Mouse (Mus musculus): ENCODE data around the gene Itpkb. TPM values are rescaled to one million over a fixed set of nuclear protein-coding genes. Genes with fewer than 3 reads are reported as not detected.

The Itpkb gene
- polyA plus RNA-seq, 1 experiment from 2014 or later: 2.2 TPM

- Histone ChIP-seq H3K4me1 (peaks cover 45% of the 10 kb centered on the region), H3K27ac (replicated peaks) (peak overlapping the region; percentile 71; the same call in 1 of the 2 replicates), H3K36me3 (no peaks in the 10 kb centered on the region), H3K9me3 (replicated peaks) (no peaks in the 10 kb centered on the region), H3K27me3 (ENCODE audit: low read depth, poor library complexity, severe bottlenecking) (no peaks in the 10 kb centered on the region), H3K4me3 (no peak overlapping the region)
- WGBS: 87% methylated on average over 18 of the region's 18 CpGs
- DNase-seq (ENCODE audit: low spot score): no peak
Observed at GRCm38 (mm10) chr1:180407727-180408719, 77.7 kb downstream of the Itpkb start.

DNA sequence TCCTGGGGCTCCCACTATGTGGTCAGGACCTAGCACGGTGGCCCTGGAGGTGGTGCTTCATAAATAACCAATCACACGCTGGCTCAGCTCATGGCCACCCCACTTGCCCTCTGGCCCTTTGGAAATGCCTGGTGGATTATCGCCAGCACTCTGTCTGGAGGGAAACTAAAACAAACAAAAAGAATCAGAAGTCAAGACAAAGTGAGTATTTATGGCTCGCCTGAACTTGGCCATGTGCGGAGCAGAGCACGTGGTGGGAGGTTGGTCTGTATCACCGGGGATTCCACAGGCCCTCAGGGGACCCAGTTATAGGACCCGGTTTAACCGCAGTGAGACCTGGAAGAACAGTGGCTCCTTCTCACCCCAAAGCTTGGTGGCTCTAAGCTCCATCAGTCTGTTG lies 78.5 kb downstream of the Itpkb start:
- peaks cover 43% of the 10 kb centered on the region for H3K4me1 ChIP-seq

GRCm38 (mm10) chr1:180409771-180410170 lies 79.5 kb downstream of the Itpkb start:
- no peaks in the 10 kb centered on the region for H3K36me3 ChIP-seq
- no peaks in the 10 kb centered on the region for H3K9me3 ChIP-seq (replicated peaks)
- peaks cover 3% of the 10 kb centered on the region; the same call in 1 of the 2 replicates for H3K27me3 ChIP-seq (ENCODE audit: low read depth, poor library complexity, severe bottlenecking)
- no peak overlapping the region for H3K27ac ChIP-seq (replicated peaks)
- peaks cover 34% of the 10 kb centered on the region for H3K4me1 ChIP-seq
- H3K4me3 ChIP-seq: no peak overlapping the region
- WGBS: 73% methylated on average over 5 of the region's 5 CpGs
- no peak for DNase-seq (ENCODE audit: low spot score)

More for the DNA sequence above, 78.5 kb downstream of the Itpkb start:
- Histone ChIP-seq H3K4me3 (no peak overlapping the region), H3K27me3 (ENCODE audit: low read depth, poor library complexity, severe bottlenecking) (peaks cover 3% of the 10 kb centered on the region; the same call in 1 of the 2 replicates), H3K27ac (replicated peaks) (no peak overlapping the region), H3K36me3 (no peaks in the 10 kb centered on the region), H3K9me3 (replicated peaks) (no peaks in the 10 kb centered on the region)
- DNase-seq (ENCODE audit: low spot score): no peak
- 68% methylated on average over 9 of the region's 9 CpGs for WGBS

DNA sequence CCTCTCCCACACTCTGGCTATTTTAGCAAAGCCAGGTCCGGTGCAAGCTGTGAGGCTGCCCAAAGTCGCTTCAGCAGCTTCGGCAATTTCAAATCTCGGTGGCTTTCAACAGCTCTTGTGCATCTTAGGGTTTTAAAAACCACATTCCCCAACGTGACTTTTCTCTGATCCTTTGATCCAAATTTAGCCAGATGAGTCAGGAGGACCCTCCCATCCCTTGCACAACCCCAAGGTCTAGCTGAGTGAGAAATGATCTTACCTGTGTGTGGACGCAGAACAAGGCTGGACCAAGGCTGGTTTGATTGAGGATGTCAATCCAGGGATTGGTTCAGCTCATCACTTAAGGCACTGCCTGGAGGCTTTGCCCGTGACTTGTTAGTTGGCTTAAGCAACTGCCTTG lies 80.0 kb downstream of the Itpkb start:
- Histone ChIP-seq H3K36me3 (no peaks in the 10 kb centered on the region), H3K9me3 (replicated peaks) (no peaks in the 10 kb centered on the region), H3K27me3 (ENCODE audit: low read depth, poor library complexity, severe bottlenecking) (peaks cover 3% of the 10 kb centered on the region; the same call in 1 of the 2 replicates), H3K27ac (replicated peaks) (no peak overlapping the region), H3K4me3 (no peak overlapping the region), H3K4me1 (peaks cover 32% of the 10 kb centered on the region)
- WGBS: 79% methylated on average over 7 of the region's 7 CpGs
- DNase-seq (ENCODE audit: low spot score): no peak

DNA sequence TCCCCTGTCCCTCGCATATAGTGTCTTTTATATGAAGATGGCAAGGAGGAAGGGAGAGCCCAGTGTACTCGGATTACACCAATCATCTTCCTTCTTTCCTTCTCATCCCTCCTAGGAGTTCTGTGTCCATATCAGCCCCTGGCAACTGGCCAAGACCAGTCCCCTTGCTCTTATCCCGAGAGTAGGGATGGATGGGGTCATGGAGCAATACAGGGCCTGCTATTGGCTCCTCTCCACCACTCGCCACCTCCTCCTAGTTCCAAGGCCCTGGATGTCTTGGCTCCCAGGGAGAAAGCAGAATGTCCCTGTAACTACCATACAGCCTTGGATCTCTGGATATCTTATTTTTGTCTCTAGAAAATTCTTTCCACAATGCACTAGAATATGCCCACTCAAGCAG lies 84.8 kb downstream of the Itpkb start:
- H3K9me3 ChIP-seq (replicated peaks): no peaks in the 10 kb centered on the region
- H3K36me3 ChIP-seq: peaks cover 4% of the 10 kb centered on the region; the same call in 1 of the 2 replicates
- peaks cover 7% of the 10 kb centered on the region for H3K4me1 ChIP-seq
- H3K27me3 ChIP-seq (ENCODE audit: low read depth, poor library complexity, severe bottlenecking): peaks cover 3% of the 10 kb centered on the region
- H3K4me3 ChIP-seq: no peak overlapping the region
- no peak overlapping the region for H3K27ac ChIP-seq (replicated peaks)
- 66% methylated on average over 4 of the region's 4 CpGs for WGBS
- no peak for DNase-seq (ENCODE audit: low spot score)

DNA sequence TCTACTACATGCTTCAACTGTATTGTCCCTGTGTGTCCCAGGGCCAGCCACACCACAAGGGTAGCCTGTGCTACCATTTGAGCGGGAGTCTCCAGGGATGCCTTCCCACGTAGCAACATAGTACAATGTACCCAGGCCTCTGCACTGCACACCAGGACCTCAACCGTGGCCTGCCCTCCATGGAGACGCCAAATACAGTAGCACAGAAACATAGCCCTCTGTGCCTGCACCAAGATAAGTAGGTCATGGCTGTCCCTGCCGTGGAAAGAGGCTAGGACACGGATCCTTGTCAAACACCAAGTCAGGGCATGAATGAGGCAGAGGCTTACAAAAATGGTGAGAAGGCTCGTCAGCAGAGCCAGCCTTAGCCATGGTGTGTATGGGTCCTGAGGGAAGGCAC lies 85.6 kb downstream of the Itpkb start:
- Histone ChIP-seq H3K4me3 (no peak overlapping the region), H3K27ac (replicated peaks) (no peak overlapping the region), H3K9me3 (replicated peaks) (no peaks in the 10 kb centered on the region), H3K27me3 (ENCODE audit: low read depth, poor library complexity, severe bottlenecking) (peaks cover 3% of the 10 kb centered on the region), H3K4me1 (peaks cover 15% of the 10 kb centered on the region), H3K36me3 (peaks cover 4% of the 10 kb centered on the region; the same call in 1 of the 2 replicates)
- no peak for DNase-seq (ENCODE audit: low spot score)
- 84% methylated on average over 7 of the region's 7 CpGs for WGBS

GRCm38 (mm10) chr1:180417118-180417517 lies 86.8 kb downstream of the Itpkb start:
- no peak overlapping the region for H3K4me3 ChIP-seq
- DNase-seq (ENCODE audit: low spot score): no peak
- WGBS: 62% methylated on average over 2 of the region's 2 CpGs
- peaks cover 28% of the 10 kb centered on the region for H3K4me1 ChIP-seq
- H3K36me3 ChIP-seq: peaks cover 4% of the 10 kb centered on the region; the same call in 1 of the 2 replicates
- no peak overlapping the region for H3K27ac ChIP-seq (replicated peaks)
- peaks cover 8% of the 10 kb centered on the region for H3K27me3 ChIP-seq (ENCODE audit: low read depth, poor library complexity, severe bottlenecking)
- H3K9me3 ChIP-seq (replicated peaks): no peaks in the 10 kb centered on the region

GRCm38 (mm10) chr1:180419059-180419458 lies 88.8 kb downstream of the Itpkb start:
- H3K9me3 ChIP-seq (replicated peaks): no peaks in the 10 kb centered on the region
- no peak overlapping the region for H3K27ac ChIP-seq (replicated peaks)
- no peak for DNase-seq (ENCODE audit: low spot score)
- H3K36me3 ChIP-seq: peaks cover 4% of the 10 kb centered on the region; the same call in 1 of the 2 replicates
- H3K4me1 ChIP-seq: peaks cover 42% of the 10 kb centered on the region
- WGBS: 92% methylated on average over 2 of the region's 2 CpGs
- H3K27me3 ChIP-seq (ENCODE audit: low read depth, poor library complexity, severe bottlenecking): peaks cover 5% of the 10 kb centered on the region
- H3K4me3 ChIP-seq: no peak overlapping the region

DNA sequence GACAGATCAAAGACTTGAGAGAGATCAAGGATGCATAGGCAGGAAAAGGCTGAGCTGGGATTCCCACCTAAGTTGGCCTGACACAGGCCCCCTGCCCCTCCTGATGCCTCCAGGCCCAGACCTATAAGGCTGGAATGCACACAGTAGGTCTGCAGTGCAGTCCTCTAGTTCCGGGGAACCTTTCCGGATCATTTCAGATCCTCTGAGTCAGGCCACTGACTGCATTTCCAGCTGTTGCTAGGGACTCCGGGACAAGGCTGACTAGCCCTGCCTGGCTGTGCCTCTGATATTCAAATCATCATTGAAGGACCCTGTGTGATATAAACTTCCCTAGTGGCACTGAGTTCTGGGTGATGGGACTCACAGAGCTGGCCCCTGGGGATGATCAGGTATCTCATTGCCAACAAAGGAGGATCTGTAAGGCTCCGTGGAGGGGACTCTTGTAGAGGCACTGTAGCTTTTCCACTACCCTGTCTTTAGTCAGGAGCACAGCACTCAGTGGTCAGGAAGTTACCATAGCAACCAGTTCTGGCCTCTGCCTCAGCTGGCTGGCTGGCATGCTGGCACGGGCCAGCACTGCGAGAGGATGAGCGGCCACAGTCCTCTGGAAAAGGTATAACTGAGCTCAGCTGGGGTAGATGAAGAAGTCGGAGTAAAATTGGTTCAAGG lies 90.3 kb downstream of the Itpkb start:
- Histone ChIP-seq H3K4me1 (peaks cover 43% of the 10 kb centered on the region), H3K27ac (replicated peaks) (no peak overlapping the region), H3K36me3 (peaks cover 4% of the 10 kb centered on the region; the same call in 1 of the 2 replicates), H3K9me3 (replicated peaks) (no peaks in the 10 kb centered on the region), H3K27me3 (ENCODE audit: low read depth, poor library complexity, severe bottlenecking) (peaks cover 5% of the 10 kb centered on the region), H3K4me3 (no peak overlapping the region)
- DNase-seq (ENCODE audit: low spot score): peak; percentile 49
- WGBS: 35% methylated on average over 8 of the region's 8 CpGs

DNA sequence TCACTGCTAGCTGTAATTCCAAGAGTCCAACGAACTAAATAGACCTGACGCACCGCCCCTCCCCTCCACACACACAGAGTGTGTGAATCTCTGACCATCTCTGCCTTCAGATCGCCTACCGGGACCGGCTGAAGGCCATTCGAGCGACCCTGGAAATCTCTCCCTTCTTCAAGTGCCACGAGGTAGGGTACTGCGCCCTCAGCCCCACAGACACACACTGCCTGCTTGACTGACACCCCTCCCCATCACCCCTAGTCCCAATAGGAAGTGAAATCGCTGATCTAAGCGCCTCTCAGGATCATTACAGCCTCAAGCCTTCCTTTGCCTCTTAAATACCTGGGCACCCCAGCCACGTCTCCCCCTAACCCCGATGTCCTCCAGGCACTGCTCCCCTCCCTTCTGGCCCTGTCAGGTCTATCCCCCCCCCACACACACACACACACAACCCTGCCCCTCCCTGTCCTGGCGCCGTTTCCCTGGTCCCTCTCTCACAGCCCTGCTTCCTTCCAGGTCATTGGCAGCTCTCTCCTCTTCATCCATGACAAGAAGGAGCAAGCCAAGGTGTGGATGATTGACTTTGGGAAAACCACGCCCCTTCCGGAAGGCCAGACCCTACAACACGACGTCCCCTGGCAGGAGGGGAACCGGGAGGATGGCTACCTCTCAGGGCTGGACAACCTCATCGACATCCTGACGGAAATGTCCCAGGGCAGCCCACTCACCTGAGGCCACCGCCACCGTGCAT lies 91.1 kb downstream of the Itpkb start:
- 61% methylated on average over 25 of the region's 25 CpGs for WGBS
- peaks cover 5% of the 10 kb centered on the region for H3K27me3 ChIP-seq (ENCODE audit: low read depth, poor library complexity, severe bottlenecking)
- H3K36me3 ChIP-seq: peaks cover 4% of the 10 kb centered on the region; the same call in 1 of the 2 replicates
- DNase-seq (ENCODE audit: low spot score): no peak
- H3K4me1 ChIP-seq: peaks cover 43% of the 10 kb centered on the region
- no peaks in the 10 kb centered on the region for H3K9me3 ChIP-seq (replicated peaks)
- peak overlapping the region; percentile 9; the same call in 1 of the 2 replicates for H3K4me3 ChIP-seq
- H3K27ac ChIP-seq (replicated peaks): 0 out of 2 replicates have a peak overlapping the region, but pooled peaks have one; percentile 13

DNA sequence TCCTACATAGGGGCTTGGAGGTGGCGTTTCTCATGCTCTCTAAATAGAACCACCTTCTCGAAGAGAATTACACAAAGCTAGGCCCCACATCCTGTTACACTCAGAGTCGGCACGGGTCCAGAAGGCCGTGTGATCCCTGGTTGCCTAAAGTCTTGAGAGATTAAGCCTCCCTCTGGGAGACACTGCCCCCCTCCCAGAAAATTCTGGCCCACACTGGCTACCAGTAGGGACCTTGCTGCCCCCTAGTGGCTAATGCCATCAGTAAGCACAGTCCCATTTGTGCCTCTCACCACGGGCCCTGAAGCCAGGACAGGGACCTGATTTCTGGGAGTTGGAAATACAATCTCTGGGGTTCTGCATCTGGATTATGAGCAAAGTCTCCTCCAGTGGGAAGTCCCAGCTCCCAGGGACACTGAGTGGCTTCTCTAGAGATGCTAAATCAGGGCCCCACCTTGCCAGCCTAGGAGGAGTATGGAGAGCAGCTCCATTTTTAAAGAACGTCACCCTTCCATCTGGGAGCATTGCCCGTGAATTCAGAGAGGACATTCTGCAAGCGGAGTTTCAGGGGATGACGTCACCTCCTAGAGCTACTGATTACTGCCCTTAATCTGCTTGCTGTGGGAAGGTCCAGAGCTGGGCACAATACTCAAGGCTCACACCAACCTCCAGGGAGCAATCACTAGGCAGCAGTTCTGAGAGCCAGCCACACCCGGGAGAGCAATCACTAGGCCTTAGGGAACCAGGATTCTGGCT lies 92.0 kb downstream of the Itpkb start:
- H3K27me3 ChIP-seq (ENCODE audit: low read depth, poor library complexity, severe bottlenecking): peaks cover 5% of the 10 kb centered on the region
- H3K36me3 ChIP-seq: peaks cover 4% of the 10 kb centered on the region; the same call in 1 of the 2 replicates
- H3K4me1 ChIP-seq: peaks cover 43% of the 10 kb centered on the region
- WGBS: 35% methylated on average over 11 of the region's 11 CpGs
- H3K27ac ChIP-seq (replicated peaks): 0 out of 2 replicates have a peak overlapping the region, but pooled peaks have one; percentile 13
- peak; percentile 68 for DNase-seq (ENCODE audit: low spot score)
- no peaks in the 10 kb centered on the region for H3K9me3 ChIP-seq (replicated peaks)
- H3K4me3 ChIP-seq: 0 out of 2 replicates have a peak overlapping the region, but pooled peaks have one; percentile 9

Measured in midbrain, embryonic 10.5 days (tissue).